Mouse (Mus musculus) liver, embryonic 14.5 days (tissue): ENCODE measurements at regions not wholly inside any gene's neighbourhood (a gene's known extent, or its start where the extent isn't known, plus 50 kb on each side); places are given as distances from the start of the nearest gene placed in this dataset.

Experiments
- CTCF ChIP-seq: IDR thresholded peaks from 2 replicates; pipeline ENCODE4 v1.5.1; 2016; ENCODE audit warnings: antibody characterized with exemption, low read depth, control low read depth
- EP300 ChIP-seq: IDR thresholded peaks from 2 replicates; pipeline ENCODE4 v1.6.1; 2016; ENCODE audit warnings: antibody characterized with exemption, low read depth

DNA sequence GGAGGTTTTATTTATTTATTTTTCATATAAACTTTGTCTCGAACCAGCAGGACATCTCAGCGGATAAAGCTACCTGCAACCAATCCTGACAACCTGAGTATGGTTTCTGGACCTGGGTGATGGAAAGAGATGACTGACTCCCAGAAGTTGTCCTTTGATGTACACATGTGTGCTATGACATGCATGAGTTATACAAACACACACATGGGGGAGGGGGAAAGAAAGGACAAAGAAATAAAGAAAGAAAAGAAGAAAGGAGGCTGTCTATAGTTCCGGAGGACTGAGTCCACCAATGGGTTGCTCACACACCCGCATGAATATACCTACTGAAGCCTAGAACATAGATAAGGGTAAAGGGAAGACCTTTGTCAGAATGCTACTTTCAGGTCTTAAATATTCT lies 295.0 kb downstream of the Etaa1 start:
- TF ChIP-seq CTCF (no peak), EP300 (no peak)
